Mouse (Mus musculus): ENCODE results near the gene Myo3b.

GRCm38 (mm10) chr2:70083444-70084020, 44.6 kb downstream of the Myo3b start:
- no peak for TF ChIP-seq CTCF (IDR thresholded peaks at IDR 0.05; ENCODE audit: low read depth)
- no peak for TF ChIP-seq EP300 (IDR thresholded peaks at IDR 0.05; ENCODE audit: low read depth)

Measured in liver, embryonic 14.5 days (tissue).